Mouse (Mus musculus) CH12.LX (cell line): ENCODE measurements around the gene C130026I21Rik. TPM values are rescaled to one million over a fixed set of nuclear protein-coding genes. Genes with fewer than 3 reads are reported as not detected.

ENCODE experiments used
- DNase-seq: peaks from one replicate; pipeline ENCODE4 v3.0.0-alpha.2; 2013; ENCODE audit errors: extremely low read depth
- H3K27ac ChIP-seq: 2 replicates; pipeline ENCODE4 v1.5.1; 2012; ENCODE audit warnings: low read depth, mild to moderate bottlenecking, control low read depth, moderate library complexity; ENCODE audit not compliant: insufficient read depth
- H3K27me3 ChIP-seq: replicated peaks from 2 replicates; pipeline ENCODE3; 2012; ENCODE audit warnings: inconsistent platforms
- H3K36me3 ChIP-seq, 2 experiments: replicated peaks in 1 of 2; 2 replicates each; pipeline versions ENCODE3 to v1.6.1; 2012; ENCODE audit warnings: inconsistent platforms in 1 of 2, low read length in 1 of 2, mild to moderate bottlenecking in 1 of 2, mixed read lengths in 1 of 2, moderate library complexity in 1 of 2; ENCODE audit not compliant: control insufficient read depth in 1 of 2, insufficient read depth in 1 of 2
- H3K4me1 ChIP-seq, 2 experiments: 2 replicates each; pipeline ENCODE4 v1.6.1; 2012; ENCODE audit warnings: inconsistent platforms in 1 of 2, moderate library complexity in 1 of 2; ENCODE audit not compliant: insufficient read depth in 2 of 2, control insufficient read depth in 1 of 2
- H3K4me2 ChIP-seq: 2 replicates; pipeline ENCODE4 v1.6.1; 2012; ENCODE audit warnings: low read depth, mild to moderate bottlenecking, control low read depth; ENCODE audit not compliant: poor library complexity, insufficient read depth, severe bottlenecking
- H3K4me3 ChIP-seq, 3 experiments: fragments of 150-350 bp in 1 of 3; sonication (generic) in 1 of 3; replicated peaks in 1 of 3; 2 replicates each; pipeline versions ENCODE3 to v1.5.1; 2011 to 2012; ENCODE audit warnings: low read depth in 2 of 3, low read length in 2 of 3, mild to moderate bottlenecking in 2 of 3, moderate library complexity in 2 of 3, control low read depth in 1 of 3, improper control_type of control experiment in 1 of 3, inconsistent platforms in 1 of 3, mixed read lengths in 1 of 3; ENCODE audit not compliant: poor library complexity in 1 of 3
- H3K79me2 ChIP-seq: replicated peaks from 2 replicates; pipeline ENCODE4 v1.6.1; 2012; ENCODE audit warnings: mild to moderate bottlenecking, moderate library complexity; ENCODE audit not compliant: control insufficient read depth, poor library complexity, insufficient read depth, severe bottlenecking; ENCODE audit errors: extremely low read depth
- H3K9ac ChIP-seq: 2 replicates; pipeline ENCODE4 v1.6.1; 2012; ENCODE audit warnings: low read depth, mild to moderate bottlenecking, control low read depth, moderate library complexity; ENCODE audit not compliant: insufficient read depth
- H3K9me3 ChIP-seq: replicated peaks from 2 replicates; pipeline ENCODE3; 2012; ENCODE audit warnings: low read length, inconsistent platforms, mixed read lengths
- CTCF ChIP-seq, 2 experiments: IDR thresholded peaks in 1 of 2; conservative IDR thresholded peaks in 1 of 2; 2 replicates each; pipeline ENCODE4 v1.5.1; 2011 to 2012; ENCODE audit warnings: low read depth in 2 of 2, low read length in 2 of 2, improper control_type of control experiment in 1 of 2, inconsistent platforms in 1 of 2, mild to moderate bottlenecking in 1 of 2, moderate library complexity in 1 of 2
- E2F4 ChIP-seq: IDR thresholded peaks from 2 replicates; pipeline ENCODE4 v1.6.1; 2011; ENCODE audit warnings: low read depth, low read length, improper control_type of control experiment; ENCODE audit not compliant: insufficient replicate concordance
- ELF1 ChIP-seq: IDR thresholded peaks from 2 replicates; pipeline ENCODE4 v1.6.1; 2014; ENCODE audit warnings: low read depth, mild to moderate bottlenecking, inconsistent platforms, low read length, improper control_type of control experiment
- GABPA ChIP-seq: IDR thresholded peaks from 2 replicates; pipeline ENCODE4 v1.6.1; 2012; ENCODE audit warnings: low read depth, low read length, improper control_type of control experiment, inconsistent platforms; ENCODE audit not compliant: insufficient replicate concordance
- HCFC1 ChIP-seq: IDR thresholded peaks from 2 replicates; pipeline ENCODE4 v1.6.1; 2012; ENCODE audit warnings: low read depth, mild to moderate bottlenecking, inconsistent platforms, low read length, improper control_type of control experiment
- IRF4 ChIP-seq: IDR thresholded peaks from 2 replicates; pipeline ENCODE4 v1.6.1; 2014; ENCODE audit warnings: low read depth, mild to moderate bottlenecking, inconsistent platforms, low read length, improper control_type of control experiment
- JUN ChIP-seq: IDR thresholded peaks from 2 replicates; pipeline ENCODE4 v1.6.1; 2011; ENCODE audit warnings: low read depth, mild to moderate bottlenecking, low read length, improper control_type of control experiment, moderate library complexity; ENCODE audit not compliant: insufficient read depth
- KAT2A ChIP-seq: IDR thresholded peaks from 2 replicates; pipeline ENCODE4 v1.6.1; 2012; ENCODE audit warnings: low read length, improper control_type of control experiment, inconsistent platforms; ENCODE audit not compliant: insufficient replicate concordance
- MAX ChIP-seq: IDR thresholded peaks from 2 replicates; pipeline ENCODE4 v1.6.1; 2011; ENCODE audit warnings: low read length, improper control_type of control experiment
- MXI1 ChIP-seq: IDR thresholded peaks from 2 replicates; pipeline ENCODE4 v1.6.1; 2011; ENCODE audit warnings: mild to moderate bottlenecking, low read depth, low read length, improper control_type of control experiment
- NELFE ChIP-seq: IDR thresholded peaks from 2 replicates; pipeline ENCODE4 v1.6.1; 2011; ENCODE audit warnings: low read depth, low read length, improper control_type of control experiment
- NRF1 ChIP-seq: IDR thresholded peaks from 2 replicates; pipeline ENCODE4 v1.6.1; 2014; ENCODE audit warnings: low read depth, mild to moderate bottlenecking, inconsistent platforms, low read length, improper control_type of control experiment, moderate library complexity
- RAD21 ChIP-seq: IDR thresholded peaks from 2 replicates; pipeline ENCODE4 v1.6.1; 2011; ENCODE audit warnings: low read depth, mild to moderate bottlenecking, low read length, improper control_type of control experiment, moderate library complexity
- SMC3 ChIP-seq: IDR thresholded peaks from 2 replicates; pipeline ENCODE4 v1.6.1; 2011; ENCODE audit warnings: low read depth, low read length, improper control_type of control experiment
- TBP ChIP-seq: conservative IDR thresholded peaks from 2 replicates; pipeline ENCODE4 v1.6.1; 2011; ENCODE audit warnings: low read depth, low read length, improper control_type of control experiment
- TCF12 ChIP-seq: IDR thresholded peaks from 2 replicates; pipeline ENCODE4 v1.6.1; 2014; ENCODE audit warnings: low read depth, mild to moderate bottlenecking, inconsistent platforms, low read length, improper control_type of control experiment
- USF1 ChIP-seq: IDR thresholded peaks from 2 replicates; pipeline ENCODE4 v1.6.1; 2014; ENCODE audit warnings: low read depth, mild to moderate bottlenecking, inconsistent platforms, low read length, improper control_type of control experiment
- USF2 ChIP-seq: conservative IDR thresholded peaks from 2 replicates; pipeline ENCODE4 v1.6.1; 2011; ENCODE audit warnings: low read depth, low read length, improper control_type of control experiment
- ZC3H11A ChIP-seq: IDR thresholded peaks from 2 replicates; pipeline ENCODE4 v1.6.1; 2012; ENCODE audit warnings: low read depth, mild to moderate bottlenecking, inconsistent platforms, low read length, improper control_type of control experiment
- ZKSCAN1 ChIP-seq: IDR thresholded peaks from 2 replicates; pipeline ENCODE4 v1.6.1; 2012; ENCODE audit warnings: low read depth, inconsistent platforms, low read length, improper control_type of control experiment, borderline replicate concordance
- ZNF384 ChIP-seq: IDR thresholded peaks from 2 replicates; pipeline ENCODE4 v1.6.1; 2012; ENCODE audit warnings: low read depth, low read length, improper control_type of control experiment, inconsistent platforms
- dilution Hi-C: fragments of 300-500 bp; cut with MboI; formaldehyde crosslinking; loops from 2 replicates; pipeline ENCODE4 v1.14.3; 2020; ENCODE audit warnings: low sequenced_read_pairs; ENCODE audit not compliant: extremely low pct_unique_long_range_greater_than_20kb, extremely low pct_ligation_motif_present
- in situ Hi-C: fragments of 300-500 bp; cut with MboI; formaldehyde crosslinking; loops from 3 replicates; pipeline ENCODE4 v1.14.3; 2019; ENCODE audit warnings: low sequenced_read_pairs, low pct_ligation_motif_present, low pct_unique_long_range_greater_than_20kb, mixed read lengths
- polyA plus RNA-seq: library from polyadenylated mRNA; unstranded; fragments of >175 nt; gene quantifications from 2 replicates; pipeline ENCODE4 v1.2.1, GENCODE M21; 2012; ENCODE audit warnings: low read depth; ENCODE audit not compliant: insufficient read length
- total RNA-seq, 2 experiments: library from RNA; depleted of rRNA; stranded (reverse); fragments of 300-350 nt in 1 of 2; fragments of >200 nt in 1 of 2; gene quantifications; 2 replicates each; pipeline ENCODE4 v1.2.3; 2012 to 2014

Gene C130026I21Rik
- total and polyA plus RNA-seq, 3 experiments = 175 to 398 (median 379) TPM

DNA sequence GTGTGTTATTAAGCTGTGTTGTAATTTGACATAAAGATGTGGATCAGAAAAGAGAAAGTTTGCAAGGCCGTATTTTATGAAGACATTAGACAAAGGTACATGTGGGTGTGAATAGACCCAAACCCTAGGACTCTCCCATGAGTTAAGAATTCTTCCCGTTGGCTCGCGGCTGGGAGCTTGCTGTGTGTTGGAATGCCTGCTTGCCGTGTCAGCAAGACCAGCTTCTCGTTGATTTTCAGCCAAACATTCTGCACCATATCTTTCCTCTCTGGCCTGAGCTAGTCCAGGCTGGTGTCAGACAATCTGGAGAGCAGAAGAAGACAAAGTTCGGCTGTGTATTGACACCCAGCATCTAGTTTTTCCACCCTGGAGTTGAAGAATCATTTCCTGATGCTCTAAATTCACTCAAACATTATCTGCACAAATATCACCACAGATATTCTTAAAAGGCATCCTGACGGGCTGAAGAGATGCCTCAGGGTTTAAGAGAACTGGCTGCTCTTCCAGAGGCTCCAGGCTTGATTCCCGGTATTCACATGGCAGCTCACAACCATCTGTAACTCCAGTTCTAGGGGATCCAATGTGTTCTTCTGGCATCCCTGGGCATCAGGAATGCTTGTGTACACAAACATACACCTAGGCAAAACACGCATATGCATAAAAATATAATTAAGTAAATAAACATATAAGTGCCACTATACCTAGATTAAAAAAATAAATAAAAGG, 317.7 kb downstream of the C130026I21Rik start:
- Histone ChIP-seq H3K36me3 (no peaks in the 10 kb centered on the region), H3K27me3 (no peaks in the 10 kb centered on the region), H3K27ac (no peak overlapping the region), H3K79me2 (no peaks in the 10 kb centered on the region), H3K9ac (no peak overlapping the region), H3K4me2 (no peak overlapping the region), H3K4me3 (no peak overlapping the region), H3K9me3 (peaks cover 3% of the 10 kb centered on the region), H3K4me1 (no peaks in the 10 kb centered on the region)
- dilution Hi-C loops (no loop called here), in situ Hi-C loops (no loop called here)
- TF ChIP-seq TCF12 (no peak), NELFE (no peak), ZNF384 (no peak), E2F4 (no peak), USF2 (no peak), ELF1 (no peak), RAD21 (no peak), KAT2A (no peak)
- DNase-seq = no peak

GRCm38 (mm10) chr1:84951566-84951965, 318.8 kb downstream of the C130026I21Rik start:
- in situ Hi-C loops (no loop called here), dilution Hi-C loops (no loop called here)
- no peaks in the 10 kb centered on the region for H3K36me3 ChIP-seq

GRCm38 (mm10) chr1:84947390-84947789, 323.0 kb downstream of the C130026I21Rik start:
- Histone ChIP-seq H3K9ac (no peak overlapping the region), H3K27me3 (no peaks in the 10 kb centered on the region), H3K79me2 (no peaks in the 10 kb centered on the region), H3K9me3 (peaks cover 3% of the 10 kb centered on the region), H3K36me3 (no peaks in the 10 kb centered on the region), H3K4me1 (no peaks in the 10 kb centered on the region; a peak in 1 of 4 replicates), H3K4me2 (no peak overlapping the region), H3K4me3 (no peak overlapping the region), H3K27ac (no peak overlapping the region)
- dilution Hi-C loops = no loop called here
- in situ Hi-C loops = no loop called here
- TF ChIP-seq USF1 (no peak), USF2 (no peak), ZKSCAN1 (no peak), HCFC1 (no peak), MXI1 (no peak), IRF4 (no peak), NELFE (no peak), ZC3H11A (no peak), MAX (no peak), ZNF384 (no peak), TBP (no peak), CTCF (conservative IDR thresholded peaks at IDR 0.05 in 1 of 2, IDR thresholded peaks at IDR 0.05 in 1 of 2; ENCODE audit: low read depth in 2 of 2, low read length in 2 of 2) (no peak), GABPA (no peak), KAT2A (no peak)
- DNase-seq = no peak

More at GRCm38 (mm10) chr1:84951566-84951965, 318.8 kb downstream of the C130026I21Rik start:
- DNase-seq = no peak
- Histone ChIP-seq H3K27me3 (no peaks in the 10 kb centered on the region), H3K4me2 (no peak overlapping the region), H3K27ac (no peak overlapping the region), H3K9ac (no peak overlapping the region), H3K79me2 (no peaks in the 10 kb centered on the region), H3K9me3 (peaks cover 3% of the 10 kb centered on the region)
- no peak for TF ChIP-seq ZC3H11A
- no peak for TF ChIP-seq RAD21
- TF ChIP-seq JUN = no peak
- TF ChIP-seq NELFE = no peak
- TF ChIP-seq TCF12 = no peak
- TF ChIP-seq E2F4 = no peak
- no peak for TF ChIP-seq SMC3
- TF ChIP-seq ZNF384 = no peak
- TF ChIP-seq NRF1 = no peak
- TF ChIP-seq, all 38 proteins: peak for 0
- no peak overlapping the region for H3K4me3 ChIP-seq
- H3K4me1 ChIP-seq = no peaks in the 10 kb centered on the region
